Mouse (Mus musculus) liver, embryonic 15.5 days (tissue): ENCODE results near the gene Gnat2. TPM values are rescaled to one million over a fixed set of nuclear protein-coding genes. Genes with fewer than 3 reads are reported as not detected.

Source experiments
- ATAC-seq: fragments of 200-750 bp; cut with Nextera tagmentation; 2 replicates; pipeline ENCODE4 v1.8.0; 2017; ENCODE audit warnings: moderate number of reproducible peaks, mild to moderate bottlenecking, moderate library complexity; ENCODE audit not compliant: insufficient read depth
- H3K27ac ChIP-seq: fragments of 300-500 bp; sonication (generic); replicated peaks from 2 replicates; pipeline ENCODE4 v1.5.1; 2015; ENCODE audit warnings: mild to moderate bottlenecking, inconsistent platforms
- H3K27me3 ChIP-seq: fragments of 300-500 bp; sonication (generic); 2 replicates; pipeline ENCODE4 v1.6.1; 2015; ENCODE audit warnings: mild to moderate bottlenecking, inconsistent platforms
- H3K36me3 ChIP-seq: fragments of 300-500 bp; sonication (generic); replicated peaks from 2 replicates; pipeline ENCODE4 v1.6.1; 2015; ENCODE audit warnings: moderate library complexity, mild to moderate bottlenecking, inconsistent platforms
- H3K4me1 ChIP-seq: fragments of 300-500 bp; sonication (generic); replicated peaks from 2 replicates; pipeline ENCODE4 v1.6.1; 2015; ENCODE audit warnings: inconsistent platforms
- H3K4me2 ChIP-seq: fragments of 300-500 bp; sonication (generic); 2 replicates; pipeline ENCODE4 v1.6.1; 2015; ENCODE audit warnings: moderate library complexity, mild to moderate bottlenecking, inconsistent platforms
- H3K4me3 ChIP-seq: fragments of 300-500 bp; sonication (generic); replicated peaks from 2 replicates; pipeline ENCODE4 v1.5.1; 2015; ENCODE audit warnings: mild to moderate bottlenecking, inconsistent platforms
- H3K9ac ChIP-seq: fragments of 300-500 bp; sonication (generic); 2 replicates; pipeline ENCODE4 v1.6.1; 2015; ENCODE audit warnings: moderate library complexity, mild to moderate bottlenecking, inconsistent platforms
- H3K9me3 ChIP-seq: fragments of 300-500 bp; sonication (generic); replicated peaks from 2 replicates; pipeline ENCODE4 v1.6.1; 2016; ENCODE audit warnings: inconsistent platforms
- WGBS: fragments of 180-500 bp; shearing (Covaris S2); methylation state at CpG from one replicate; pipeline ENCODE4 v1.1.7; 2015; ENCODE audit warnings: mixed read lengths; ENCODE audit not compliant: insufficient replicate concordance; 5-methylcytosine and 5-hydroxymethylcytosine counted together
- polyA plus RNA-seq: library from polyadenylated mRNA; unstranded; fragments of >200 nt; fragmentation: Nextera tagmentation; extraction: Ambion mirVana; gene quantifications from 2 replicates; pipeline ENCODE4 v1.2.1, GENCODE M21; 2015

Gene Gnat2
- polyA plus RNA-seq, 1 experiment from 2014 or later: 2.7 TPM

- WGBS: 63% methylated on average over 12 of the region's 12 CpGs
- peak overlapping the region; percentile 98 for H3K27ac ChIP-seq
- H3K4me3 ChIP-seq: no peak overlapping the region
- no peaks in the 10 kb centered on the region for H3K36me3 ChIP-seq
- peak overlapping the region; percentile 62; the same call in 1 of the 2 replicates for H3K9ac ChIP-seq
- peak overlapping the region; percentile 65 for H3K4me2 ChIP-seq
- ATAC-seq: no peak
- no peaks in the 10 kb centered on the region for H3K9me3 ChIP-seq
- peaks cover 80% of the 10 kb centered on the region for H3K4me1 ChIP-seq
- no peaks in the 10 kb centered on the region for H3K27me3 ChIP-seq
Observed at GRCm38 (mm10) chr3:108094976-108095760, 2.6 kb downstream of the Gnat2 start.

DNA sequence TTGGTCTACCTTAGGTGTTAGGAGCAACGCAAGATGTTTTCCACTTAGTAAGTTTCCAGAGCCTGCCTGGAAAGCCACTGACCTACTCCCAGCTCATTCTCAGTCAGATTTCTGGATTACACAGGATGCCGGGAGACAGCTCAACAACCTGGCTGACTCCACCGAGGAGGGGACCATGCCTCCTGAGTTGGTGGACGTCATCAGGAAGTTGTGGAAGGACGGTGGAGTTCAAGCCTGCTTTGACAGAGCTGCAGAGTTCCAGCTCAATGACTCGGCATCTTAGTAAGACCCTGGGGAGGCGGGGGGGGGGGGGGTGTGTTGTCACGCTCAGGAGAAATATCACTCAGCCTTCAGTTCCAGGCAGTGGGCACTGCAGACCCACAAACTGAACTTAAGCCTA, 3.6 kb downstream of the Gnat2 start:
- 16% methylated on average over 8 of the region's 8 CpGs for WGBS
- Histone ChIP-seq H3K27ac (peak overlapping the region; percentile 98), H3K4me1 (peaks cover 85% of the 10 kb centered on the region), H3K27me3 (no peaks in the 10 kb centered on the region), H3K9me3 (no peaks in the 10 kb centered on the region), H3K36me3 (no peaks in the 10 kb centered on the region), H3K4me3 (peak overlapping the region; percentile 30), H3K9ac (peak overlapping the region; percentile 62), H3K4me2 (peak overlapping the region; percentile 65)
- ATAC-seq: peak; percentile 59

- peak; percentile 90 for ATAC-seq
- H3K9ac ChIP-seq: peak overlapping the region; percentile 62
- WGBS: 18% methylated on average over 10 of the region's 10 CpGs
- no peaks in the 10 kb centered on the region for H3K36me3 ChIP-seq
- peak overlapping the region; percentile 98 for H3K27ac ChIP-seq
- no peaks in the 10 kb centered on the region for H3K9me3 ChIP-seq
- H3K4me1 ChIP-seq: peaks cover 89% of the 10 kb centered on the region
- H3K27me3 ChIP-seq: no peaks in the 10 kb centered on the region
- peak overlapping the region; percentile 30 for H3K4me3 ChIP-seq
- peak overlapping the region; percentile 65 for H3K4me2 ChIP-seq
Observed at GRCm38 (mm10) chr3:108096726-108097125, 4.1 kb downstream of the Gnat2 start.

DNA sequence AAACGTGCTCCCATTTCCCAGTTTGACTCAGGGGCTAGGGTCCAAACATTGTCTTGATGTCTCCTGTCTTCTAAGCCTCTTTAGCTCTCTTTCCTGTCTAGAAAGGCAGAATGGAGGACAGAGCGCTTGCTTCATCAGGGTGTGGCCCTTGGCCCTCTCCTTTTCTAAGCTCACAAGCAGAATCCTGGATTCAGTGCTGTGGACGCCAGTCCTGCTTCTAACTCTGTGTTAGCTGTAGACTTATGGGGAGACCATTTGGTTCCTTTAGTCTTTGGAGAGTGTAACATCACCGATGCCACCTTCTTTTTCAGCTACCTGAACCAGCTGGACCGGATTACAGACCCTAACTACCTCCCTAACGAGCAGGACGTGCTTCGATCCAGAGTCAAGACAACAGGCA, 5.1 kb downstream of the Gnat2 start:
- peaks cover 5% of the 10 kb centered on the region; the same call in 1 of the 2 replicates for H3K36me3 ChIP-seq
- no peaks in the 10 kb centered on the region for H3K27me3 ChIP-seq
- H3K4me1 ChIP-seq: peaks cover 92% of the 10 kb centered on the region
- ATAC-seq: no peak
- no peaks in the 10 kb centered on the region for H3K9me3 ChIP-seq
- WGBS: 68% methylated on average over 8 of the region's 8 CpGs
- H3K4me2 ChIP-seq: peak overlapping the region; percentile 65
- H3K4me3 ChIP-seq: peak overlapping the region; percentile 34
- H3K27ac ChIP-seq: peak overlapping the region; percentile 98
- peak overlapping the region; percentile 41 for H3K9ac ChIP-seq

GRCm38 (mm10) chr3:108098316-108098715, 5.7 kb downstream of the Gnat2 start:
- Histone ChIP-seq H3K27me3 (no peaks in the 10 kb centered on the region), H3K27ac (peak overlapping the region; percentile 98), H3K4me1 (peaks cover 85% of the 10 kb centered on the region), H3K9ac (peak overlapping the region; percentile 41), H3K9me3 (no peaks in the 10 kb centered on the region), H3K36me3 (peaks cover 5% of the 10 kb centered on the region; the same call in 1 of the 2 replicates), H3K4me3 (peak overlapping the region; percentile 34), H3K4me2 (peak overlapping the region; percentile 65)
- 27% methylated on average over 6 of the region's 6 CpGs for WGBS
- ATAC-seq: peak; percentile 66

GRCm38 (mm10) chr3:108101594-108101993, 9.0 kb downstream of the Gnat2 start:
- Histone ChIP-seq H3K36me3 (peaks cover 29% of the 10 kb centered on the region), H3K9me3 (no peaks in the 10 kb centered on the region), H3K4me2 (no peak overlapping the region), H3K4me3 (no peak overlapping the region), H3K4me1 (peaks cover 80% of the 10 kb centered on the region), H3K27me3 (no peaks in the 10 kb centered on the region), H3K9ac (no peak overlapping the region), H3K27ac (no peak overlapping the region; the same call in 1 of the 2 replicates)
- 56% methylated on average over 3 of the region's 3 CpGs for WGBS
- ATAC-seq: no peak

DNA sequence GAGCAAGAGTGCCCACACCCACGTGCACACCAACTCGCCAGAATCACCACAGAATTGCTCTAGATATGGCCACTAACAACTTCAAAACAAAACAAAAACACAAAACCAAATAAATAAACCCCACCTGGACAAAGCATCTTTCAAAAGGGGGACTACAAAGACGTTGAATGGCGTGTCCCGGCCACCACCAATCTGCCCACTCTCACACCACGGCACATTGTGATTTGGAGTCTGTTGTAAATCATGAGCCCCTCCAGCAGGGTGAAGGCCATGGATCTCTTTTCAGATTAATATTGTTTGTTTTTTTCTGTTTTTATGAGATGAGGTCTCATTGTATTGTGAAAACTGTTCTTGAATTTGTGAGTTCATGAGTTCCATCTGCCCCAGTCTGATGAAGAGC, 9.5 kb downstream of the Gnat2 start:
- no peak for ATAC-seq
- WGBS: 87% methylated on average over 6 of the region's 6 CpGs
- H3K36me3 ChIP-seq: peaks cover 34% of the 10 kb centered on the region
- no peak overlapping the region for H3K9ac ChIP-seq
- no peaks in the 10 kb centered on the region for H3K9me3 ChIP-seq
- no peaks in the 10 kb centered on the region for H3K27me3 ChIP-seq
- no peak overlapping the region for H3K4me2 ChIP-seq
- H3K4me3 ChIP-seq: no peak overlapping the region
- H3K4me1 ChIP-seq: peaks cover 79% of the 10 kb centered on the region
- H3K27ac ChIP-seq: 0 out of 2 replicates have a peak overlapping the region, but pooled peaks have one; percentile 6

GRCm38 (mm10) chr3:108105281-108105680, 12.7 kb downstream of the Gnat2 start:
- Histone ChIP-seq H3K27ac (peak overlapping the region; percentile 55), H3K27me3 (no peaks in the 10 kb centered on the region), H3K4me2 (peak overlapping the region; percentile 7; the same call in 1 of the 2 replicates), H3K4me1 (peaks cover 47% of the 10 kb centered on the region), H3K9ac (0 out of 2 replicates have a peak overlapping the region, but pooled peaks have one; percentile 3), H3K9me3 (no peaks in the 10 kb centered on the region), H3K4me3 (no peak overlapping the region), H3K36me3 (peaks cover 63% of the 10 kb centered on the region)
- peak; percentile 85 for ATAC-seq
- 25% methylated on average over 3 of the region's 3 CpGs for WGBS

DNA sequence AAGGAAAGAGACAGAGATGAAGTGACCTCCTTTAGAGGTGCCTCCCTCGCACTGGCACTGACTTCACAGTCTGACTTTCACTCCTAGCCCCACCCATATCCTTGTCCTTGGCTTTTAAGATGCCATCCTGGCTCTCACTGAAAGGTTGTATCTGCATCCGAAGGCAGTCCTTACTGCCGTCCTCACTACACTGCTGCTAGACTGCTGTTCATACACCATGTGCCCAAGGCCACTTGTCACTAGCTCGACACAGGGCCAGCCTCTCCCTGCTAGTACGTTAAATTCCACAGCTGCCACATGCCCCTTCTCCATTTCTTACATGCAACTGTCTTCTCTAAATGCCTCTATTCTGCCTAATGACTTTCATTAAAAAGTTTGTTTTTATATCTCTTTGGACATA, 18.7 kb downstream of the Gnat2 start:
- WGBS: 87% methylated on average over 5 of the region's 5 CpGs
- H3K27ac ChIP-seq: no peak overlapping the region
- ATAC-seq: no peak

DNA sequence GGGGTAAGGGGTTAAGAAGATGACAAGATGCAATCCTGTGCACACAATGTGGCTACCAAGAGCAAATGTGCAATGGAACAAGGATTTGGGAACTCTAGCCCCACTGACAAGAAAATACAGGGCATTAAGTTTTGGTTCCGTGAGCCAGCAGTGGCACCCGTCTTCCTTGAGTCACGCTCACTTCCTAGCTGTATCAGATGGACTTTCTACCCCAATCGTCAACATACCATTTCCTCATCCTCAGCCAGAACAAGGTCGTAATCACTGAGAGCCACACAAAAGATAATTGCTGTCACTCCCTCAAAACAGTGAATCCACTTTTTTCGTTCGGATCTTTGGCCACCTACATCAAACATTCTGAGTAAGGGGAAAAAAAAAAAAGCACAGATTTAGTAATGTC, 19.7 kb downstream of the Gnat2 start:
- Histone ChIP-seq H3K4me1 (peaks cover 7% of the 10 kb centered on the region; the same call in 1 of the 2 replicates), H3K9me3 (no peaks in the 10 kb centered on the region), H3K4me2 (no peak overlapping the region), H3K9ac (no peak overlapping the region), H3K27me3 (no peaks in the 10 kb centered on the region), H3K27ac (no peak overlapping the region; the same call in 1 of the 2 replicates), H3K36me3 (peaks cover 92% of the 10 kb centered on the region), H3K4me3 (no peak overlapping the region)
- 58% methylated on average over 7 of the region's 7 CpGs for WGBS
- ATAC-seq: no peak

More for the DNA sequence above, 18.7 kb downstream of the Gnat2 start:
- Histone ChIP-seq H3K9ac (no peak overlapping the region), H3K4me1 (peaks cover 14% of the 10 kb centered on the region; the same call in 1 of the 2 replicates), H3K9me3 (no peaks in the 10 kb centered on the region), H3K4me3 (no peak overlapping the region), H3K27me3 (no peaks in the 10 kb centered on the region), H3K36me3 (peaks cover 92% of the 10 kb centered on the region), H3K4me2 (no peak overlapping the region)

- peaks cover 94% of the 10 kb centered on the region for H3K36me3 ChIP-seq
- H3K4me3 ChIP-seq: no peak overlapping the region
- 66% methylated on average over 4 of the region's 4 CpGs for WGBS
- H3K4me2 ChIP-seq: no peak overlapping the region
- H3K9ac ChIP-seq: no peak overlapping the region
- H3K27me3 ChIP-seq: no peaks in the 10 kb centered on the region
- no peak overlapping the region for H3K27ac ChIP-seq
- H3K9me3 ChIP-seq: no peaks in the 10 kb centered on the region
- no peak for ATAC-seq
- peaks cover 7% of the 10 kb centered on the region; the same call in 1 of the 2 replicates for H3K4me1 ChIP-seq
Observed at GRCm38 (mm10) chr3:108112666-108113065, 20.1 kb downstream of the Gnat2 start.
